Mouse (Mus musculus): ENCODE measurements around the gene Tnni3.

GRCm38 (mm10) chr7:4473940-4474339 lies 50.1 kb downstream of the Tnni3 start:
- TF ChIP-seq POLR2A (IDR thresholded peaks at IDR 0.05; ENCODE audit: control insufficient read depth, extremely low read depth, insufficient read depth, low read length, poor library complexity) (no peak), CTCF (IDR thresholded peaks at IDR 0.05; ENCODE audit: borderline replicate concordance, control insufficient read depth, extremely low read depth, insufficient read depth, low read length, poor library complexity) (no peak)

All from thymus, adult 2 months (tissue).